Mouse (Mus musculus) erythroblast, embryonic 14.5 days (primary cell): ENCODE measurements around the gene Slc5a11. TPM values are rescaled to one million over a fixed set of nuclear protein-coding genes. Genes with fewer than 3 reads are reported as not detected.

Experiments
- H3K27me3 ChIP-seq: 2 replicates; pipeline ENCODE4 v1.6.1; 2012; ENCODE audit warnings: inconsistent platforms; ENCODE audit not compliant: control insufficient read depth
- H3K36me3 ChIP-seq: 2 replicates; pipeline ENCODE4 v1.6.1; 2012; ENCODE audit warnings: mild to moderate bottlenecking, inconsistent platforms; ENCODE audit not compliant: control insufficient read depth
- H3K4me1 ChIP-seq: 2 replicates; pipeline ENCODE4 v1.6.1; 2012; ENCODE audit warnings: inconsistent platforms; ENCODE audit not compliant: control insufficient read depth
- H3K4me3 ChIP-seq: replicated peaks from 2 replicates; pipeline ENCODE3; 2012; ENCODE audit warnings: moderate library complexity, mild to moderate bottlenecking, inconsistent platforms
- H3K9me3 ChIP-seq: 2 replicates; pipeline ENCODE4 v1.6.1; 2012; ENCODE audit warnings: low read length, inconsistent platforms, mixed read lengths; ENCODE audit not compliant: control insufficient read depth
- GATA1 ChIP-seq: IDR thresholded peaks from 2 replicates; pipeline ENCODE4 v1.6.1; 2012; ENCODE audit warnings: low read length, inconsistent platforms, mixed read lengths
- TAL1 ChIP-seq: IDR thresholded peaks from 3 replicates; pipeline ENCODE4 v1.6.1; 2012; ENCODE audit warnings: low read length, inconsistent platforms, mixed read lengths
- polyA plus RNA-seq: library from polyadenylated mRNA; stranded (reverse); fragments of >175 nt; gene quantifications from 2 replicates; pipeline ENCODE4 v1.2.3, GENCODE M21; 2012

The Slc5a11 gene
- polyA plus RNA-seq, 1 experiment: not detected

- Histone ChIP-seq H3K4me1 (no peaks in the 10 kb centered on the region), H3K4me3 (no peak overlapping the region), H3K27me3 (no peaks in the 10 kb centered on the region), H3K36me3 (peaks cover 100% of the 10 kb centered on the region), H3K9me3 (no peaks in the 10 kb centered on the region)
- TF ChIP-seq GATA1 (no peak), TAL1 (no peak)
Measured at GRCm38 (mm10) chr7:123188462-123188861, 26.1 kb upstream of the Slc5a11 start.

GRCm38 (mm10) chr7:123189762-123190161, 24.8 kb upstream of the Slc5a11 start:
- no peaks in the 10 kb centered on the region for H3K27me3 ChIP-seq
- no peak for TF ChIP-seq GATA1
- TF ChIP-seq TAL1: no peak
- peaks cover 96% of the 10 kb centered on the region for H3K36me3 ChIP-seq
- no peak overlapping the region for H3K4me3 ChIP-seq
- no peaks in the 10 kb centered on the region for H3K9me3 ChIP-seq
- H3K4me1 ChIP-seq: no peaks in the 10 kb centered on the region

- TF ChIP-seq TAL1 (no peak), GATA1 (no peak)
- H3K27me3 ChIP-seq: no peaks in the 10 kb centered on the region
- H3K36me3 ChIP-seq: peaks cover 82% of the 10 kb centered on the region
- H3K4me3 ChIP-seq: no peak overlapping the region
- H3K4me1 ChIP-seq: no peaks in the 10 kb centered on the region
- H3K9me3 ChIP-seq: no peaks in the 10 kb centered on the region
Measured at GRCm38 (mm10) chr7:123191731-123192130, 22.8 kb upstream of the Slc5a11 start.

- no peaks in the 10 kb centered on the region for H3K4me1 ChIP-seq
- H3K27me3 ChIP-seq: no peaks in the 10 kb centered on the region
- H3K36me3 ChIP-seq: peaks cover 68% of the 10 kb centered on the region
- TF ChIP-seq GATA1 (no peak), TAL1 (no peak)
- no peaks in the 10 kb centered on the region for H3K9me3 ChIP-seq
- H3K4me3 ChIP-seq: no peak overlapping the region
Measured at GRCm38 (mm10) chr7:123193201-123193600, 21.4 kb upstream of the Slc5a11 start.

GRCm38 (mm10) chr7:123194696-123195095, 19.9 kb upstream of the Slc5a11 start:
- peaks cover 53% of the 10 kb centered on the region for H3K36me3 ChIP-seq

GRCm38 (mm10) chr7:123196432-123196831, 18.1 kb upstream of the Slc5a11 start:
- H3K27me3 ChIP-seq: no peaks in the 10 kb centered on the region
- TF ChIP-seq TAL1: no peak
- TF ChIP-seq GATA1: no peak

More at GRCm38 (mm10) chr7:123194696-123195095, 19.9 kb upstream of the Slc5a11 start:
- Histone ChIP-seq H3K4me3 (no peak overlapping the region), H3K27me3 (no peaks in the 10 kb centered on the region), H3K9me3 (no peaks in the 10 kb centered on the region), H3K4me1 (no peaks in the 10 kb centered on the region)
- no peak for TF ChIP-seq GATA1
- no peak for TF ChIP-seq TAL1

GRCm38 (mm10) chr7:123198695-123199094, 15.9 kb upstream of the Slc5a11 start:
- TF ChIP-seq GATA1 (no peak), TAL1 (no peak)
- Histone ChIP-seq H3K4me3 (no peak overlapping the region), H3K4me1 (no peaks in the 10 kb centered on the region), H3K9me3 (no peaks in the 10 kb centered on the region), H3K36me3 (peaks cover 15% of the 10 kb centered on the region), H3K27me3 (no peaks in the 10 kb centered on the region)

More at GRCm38 (mm10) chr7:123196432-123196831, 18.1 kb upstream of the Slc5a11 start:
- no peak overlapping the region for H3K4me3 ChIP-seq
- H3K4me1 ChIP-seq: no peaks in the 10 kb centered on the region
- H3K9me3 ChIP-seq: no peaks in the 10 kb centered on the region
- peaks cover 35% of the 10 kb centered on the region for H3K36me3 ChIP-seq

- TF ChIP-seq TAL1: no peak
- TF ChIP-seq GATA1: no peak
- H3K4me3 ChIP-seq: no peak overlapping the region
- no peaks in the 10 kb centered on the region for H3K27me3 ChIP-seq
- no peaks in the 10 kb centered on the region for H3K9me3 ChIP-seq
- no peaks in the 10 kb centered on the region for H3K4me1 ChIP-seq
- peaks cover 12% of the 10 kb centered on the region for H3K36me3 ChIP-seq
Measured at GRCm38 (mm10) chr7:123199151-123199550, 15.4 kb upstream of the Slc5a11 start.

- TF ChIP-seq TAL1 (no peak), GATA1 (no peak)
- H3K36me3 ChIP-seq: peaks cover 6% of the 10 kb centered on the region
- no peaks in the 10 kb centered on the region for H3K4me1 ChIP-seq
- no peak overlapping the region for H3K4me3 ChIP-seq
- no peaks in the 10 kb centered on the region for H3K27me3 ChIP-seq
- H3K9me3 ChIP-seq: no peaks in the 10 kb centered on the region
Measured at GRCm38 (mm10) chr7:123199656-123200206, 14.8 kb upstream of the Slc5a11 start.

GRCm38 (mm10) chr7:123200722-123201121, 13.9 kb upstream of the Slc5a11 start:
- Histone ChIP-seq H3K36me3 (no peaks in the 10 kb centered on the region; the same call in 1 of the 2 replicates), H3K4me3 (no peak overlapping the region), H3K27me3 (no peaks in the 10 kb centered on the region), H3K9me3 (no peaks in the 10 kb centered on the region), H3K4me1 (no peaks in the 10 kb centered on the region)
- TF ChIP-seq TAL1: no peak
- TF ChIP-seq GATA1: no peak
